Mouse (Mus musculus) kidney, adult 9 months (tissue): Measurements from ENCODE around the gene Rtn4r.

Experiments used
- DNase-seq: peaks from one replicate; pipeline ENCODE4 v3.0.0; 2022

Gene Rtn4r

DNA sequence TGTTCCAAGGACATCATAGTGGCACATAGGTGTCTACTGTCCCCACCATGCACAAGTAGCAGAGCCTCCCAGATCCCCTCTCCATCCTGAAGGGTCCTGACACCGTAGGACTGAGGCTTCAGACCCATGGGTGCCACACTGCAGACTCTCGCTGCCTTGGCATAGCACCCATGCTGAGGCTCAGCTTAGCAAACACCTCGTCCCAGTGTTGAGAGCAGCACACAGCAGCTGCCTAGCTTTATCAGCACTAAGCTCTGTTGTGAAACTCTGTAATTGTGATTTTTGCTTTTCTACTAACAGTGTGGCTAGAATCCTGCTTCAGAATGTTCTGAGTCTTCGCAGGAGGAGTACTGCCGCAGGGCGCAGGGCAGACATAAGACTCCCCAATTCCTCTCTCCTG is 70.4 kb downstream of the Rtn4r start:
- DNase-seq = no peak

DNA sequence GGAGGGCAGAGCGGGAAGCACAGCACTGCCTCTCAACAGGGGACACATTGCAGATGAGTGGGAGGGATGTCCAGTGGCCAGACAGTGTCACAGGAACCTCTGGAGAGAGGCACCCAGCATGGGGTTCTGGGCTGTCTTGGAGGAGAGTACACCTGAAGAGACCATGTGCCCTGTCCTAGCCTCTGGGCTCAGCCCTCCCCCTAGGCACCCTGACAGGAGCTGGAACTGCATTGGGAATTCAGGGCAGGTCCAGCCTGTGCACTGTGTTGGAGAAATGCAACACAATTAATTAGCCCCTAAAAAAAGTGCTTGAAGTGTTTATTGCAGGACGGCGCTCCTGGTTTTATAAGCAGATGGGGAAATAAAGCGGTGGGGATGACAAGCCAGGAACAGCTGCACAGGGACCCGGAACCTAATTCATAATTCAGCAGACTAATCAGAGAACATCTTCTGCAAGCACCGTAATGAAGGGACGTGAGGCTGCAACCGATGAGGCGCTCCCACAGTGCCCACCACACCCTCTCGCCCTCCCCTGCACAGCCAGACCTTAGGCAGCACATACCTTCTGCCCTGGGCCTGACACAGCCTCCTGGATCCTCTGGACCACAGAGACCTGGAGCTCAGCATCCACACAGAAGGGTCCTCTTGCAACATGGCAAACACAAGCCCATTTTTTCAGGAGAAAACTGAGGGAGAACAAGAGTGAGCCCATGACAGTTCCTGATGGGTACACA is 71.1 kb downstream of the Rtn4r start:
- DNase-seq = no peak

DNA sequence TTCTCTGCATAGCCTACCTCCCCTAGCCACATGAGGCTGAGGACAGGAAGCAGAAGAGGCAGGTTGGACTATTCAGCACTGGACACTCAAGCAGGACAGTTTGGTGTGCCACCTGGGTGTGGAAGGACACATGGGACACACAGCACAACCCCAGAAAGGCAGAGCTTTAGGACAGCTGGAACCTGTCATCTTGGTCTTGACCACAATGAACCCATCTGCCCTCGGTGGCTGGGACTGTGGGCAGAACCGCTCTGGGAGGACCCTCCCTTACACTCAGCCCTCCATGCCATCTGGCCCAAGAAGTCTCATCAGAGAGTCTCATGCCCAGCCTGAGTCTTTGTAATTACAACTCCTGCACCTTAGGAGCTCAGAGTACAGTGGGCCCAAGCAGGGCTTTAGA is 72.6 kb downstream of the Rtn4r start:
- DNase-seq = no peak

- no peak for DNase-seq
These were observed 74.2 kb downstream of the Rtn4r start for GRCm38 (mm10) chr16:18201620-18202019.
